Mouse (Mus musculus) lung, embryonic 15.5 days (tissue): ENCODE measurements around the gene Ptpn22. TPM values are rescaled to one million over a fixed set of nuclear protein-coding genes. Genes with fewer than 3 reads are reported as not detected.

Source experiments
- ATAC-seq: fragments of 200-750 bp; cut with Nextera tagmentation; 2 replicates; pipeline ENCODE4 v1.8.0; 2017; ENCODE audit warnings: moderate number of reproducible peaks, borderline replicate concordance; ENCODE audit not compliant: low FRiP score, low TSS enrichment; ENCODE audit errors: extremely low read depth
- H3K27ac ChIP-seq: fragments of 300-500 bp; sonication (generic); 2 replicates; pipeline ENCODE4 v1.5.1; 2015; ENCODE audit warnings: moderate library complexity, mild to moderate bottlenecking, inconsistent platforms
- H3K27me3 ChIP-seq: fragments of 300-500 bp; sonication (generic); 2 replicates; pipeline ENCODE4 v1.6.1; 2015; ENCODE audit warnings: inconsistent platforms
- H3K36me3 ChIP-seq: fragments of 300-500 bp; sonication (generic); 2 replicates; pipeline ENCODE4 v1.6.1; 2015; ENCODE audit warnings: inconsistent platforms
- H3K4me1 ChIP-seq: fragments of 300-500 bp; sonication (generic); 2 replicates; pipeline ENCODE4 v1.6.1; 2015; ENCODE audit warnings: inconsistent platforms
- H3K4me2 ChIP-seq: fragments of 300-500 bp; sonication (generic); 2 replicates; pipeline ENCODE4 v1.6.1; 2015; ENCODE audit warnings: inconsistent platforms, mild to moderate bottlenecking, moderate library complexity
- H3K4me3 ChIP-seq: fragments of 300-500 bp; sonication (generic); 2 replicates; pipeline ENCODE4 v1.5.1; 2015; ENCODE audit warnings: mild to moderate bottlenecking, inconsistent platforms
- H3K9ac ChIP-seq: fragments of 300-500 bp; sonication (generic); 2 replicates; pipeline ENCODE4 v1.6.1; 2015; ENCODE audit warnings: inconsistent platforms
- H3K9me3 ChIP-seq: fragments of 300-500 bp; sonication (generic); 2 replicates; pipeline ENCODE4 v1.6.1; 2016; ENCODE audit warnings: inconsistent platforms
- WGBS: fragments of 180-500 bp; shearing (Covaris S2); methylation state at CpG from one replicate; pipeline ENCODE4 v1.1.7; 2015; 5-methylcytosine and 5-hydroxymethylcytosine counted together
- polyA plus RNA-seq: library from polyadenylated mRNA; unstranded; fragments of >200 nt; fragmentation: Nextera tagmentation; extraction: Ambion mirVana; gene quantifications from 2 replicates; pipeline ENCODE4 v1.2.1, GENCODE M21; 2015

Gene Ptpn22
- polyA plus RNA-seq, 1 experiment from 2014 or later, result 2.5 TPM

- H3K4me3 ChIP-seq, result no peak overlapping the region
- ATAC-seq, result no peak
- H3K36me3 ChIP-seq, result peaks cover 32% of the 10 kb centered on the region; the same call in 1 of the 2 replicates
- H3K4me2 ChIP-seq, result no peak overlapping the region
- H3K27me3 ChIP-seq, result no peaks in the 10 kb centered on the region
- no peaks in the 10 kb centered on the region for H3K9me3 ChIP-seq
- H3K27ac ChIP-seq, result no peak overlapping the region
- WGBS, result 83% methylated on average over 3 of the region's 3 CpGs
- no peaks in the 10 kb centered on the region for H3K4me1 ChIP-seq
- no peak overlapping the region for H3K9ac ChIP-seq
Measured at GRCm38 (mm10) chr3:103960622-103961021, 101.0 kb downstream of the Ptpn22 start.

Other genes with a start within 250 kb of the Ptpn22 start
- gene Atg4a-ps, start 213.7 kb upstream of the Ptpn22 start, polyA plus RNA-seq, result 0.14 and 0.18 TPM in 2 replicates
- gene Olfml3, start 121.8 kb upstream of the Ptpn22 start, polyA plus RNA-seq, result 80.4 and 80.7 TPM in 2 replicates
- not detected in 2 replicates for gene Gm10964, start 120.4 kb upstream of the Ptpn22 start, polyA plus RNA-seq
- 11.0 and 11.6 TPM in 2 replicates for gene Hipk1, start 68.2 kb upstream of the Ptpn22 start, polyA plus RNA-seq
- gene Dclre1b, start 50.4 kb upstream of the Ptpn22 start, polyA plus RNA-seq, result 30.5 and 31.2 TPM in 2 replicates
- 19.6 and 21.0 TPM in 2 replicates for gene Ap4b1, start 50.3 kb upstream of the Ptpn22 start, polyA plus RNA-seq
- 0.24 and 0.35 TPM in 2 replicates for gene Gm43064, start 50.2 kb upstream of the Ptpn22 start, polyA plus RNA-seq
- gene Bcl2l15, start 27.2 kb upstream of the Ptpn22 start, polyA plus RNA-seq, result 0.09 TPM in 1 of 2 replicates, not detected in the other
- gene Rsbn1, start 54.3 kb downstream of the Ptpn22 start, polyA plus RNA-seq, result 10.1 and 10.2 TPM in 2 replicates
- gene Phtf1, start 108.3 kb downstream of the Ptpn22 start, polyA plus RNA-seq, result 25.0 and 29.2 TPM in 2 replicates